Mouse (Mus musculus) midbrain, embryonic 13.5 days (tissue): ENCODE data around the gene Nlrp3. TPM values are rescaled to one million over a fixed set of nuclear protein-coding genes. Genes with fewer than 3 reads are reported as not detected.

ENCODE experiments used
- ATAC-seq: fragments of 200-750 bp; cut with Nextera tagmentation; 2 replicates; pipeline ENCODE4 v1.8.0; 2017; ENCODE audit warnings: mild to moderate bottlenecking, moderate TSS enrichment, moderate library complexity
- H3K27ac ChIP-seq: fragments of 300-500 bp; sonication (generic); 2 replicates; pipeline ENCODE4 v1.5.1; 2015; ENCODE audit warnings: inconsistent platforms, mild to moderate bottlenecking, moderate library complexity
- H3K27me3 ChIP-seq: fragments of 300-500 bp; sonication (generic); 2 replicates; pipeline ENCODE4 v1.6.1; 2015; ENCODE audit warnings: mild to moderate bottlenecking, inconsistent platforms
- H3K36me3 ChIP-seq: fragments of 300-500 bp; sonication (generic); 2 replicates; pipeline ENCODE4 v1.6.1; 2015; ENCODE audit warnings: mild to moderate bottlenecking, inconsistent platforms
- H3K4me1 ChIP-seq: fragments of 300-500 bp; sonication (generic); replicated peaks from 2 replicates; pipeline ENCODE4 v1.6.1; 2015; ENCODE audit warnings: inconsistent platforms
- H3K4me2 ChIP-seq: fragments of 300-500 bp; sonication (generic); replicated peaks from 2 replicates; pipeline ENCODE4 v1.6.1; 2015; ENCODE audit warnings: moderate library complexity, mild to moderate bottlenecking, inconsistent platforms
- H3K4me3 ChIP-seq: fragments of 300-500 bp; sonication (generic); replicated peaks from 2 replicates; pipeline ENCODE4 v1.5.1; 2015; ENCODE audit warnings: mild to moderate bottlenecking, inconsistent platforms
- H3K9ac ChIP-seq: fragments of 300-500 bp; sonication (generic); replicated peaks from 2 replicates; pipeline ENCODE4 v1.6.1; 2015; ENCODE audit warnings: mild to moderate bottlenecking, inconsistent platforms
- H3K9me3 ChIP-seq: fragments of 300-500 bp; sonication (generic); 2 replicates; pipeline ENCODE4 v1.6.1; 2016; ENCODE audit warnings: mild to moderate bottlenecking, inconsistent platforms
- WGBS: fragments of 180-500 bp; shearing (Covaris S2); methylation state at CpG from one replicate; pipeline ENCODE4 v1.1.7; 2015; 5-methylcytosine and 5-hydroxymethylcytosine counted together
- polyA plus RNA-seq: library from polyadenylated mRNA; unstranded; fragments of >200 nt; fragmentation: Nextera tagmentation; extraction: Ambion mirVana; gene quantifications from 2 replicates; pipeline ENCODE4 v1.2.1, GENCODE M21; 2015

Nlrp3 gene
- 0.04 and 0.21 TPM in 2 replicates for polyA plus RNA-seq

- ATAC-seq = no peak
- no peak within 1 kb of the TSS for H3K4me3 ChIP-seq
- WGBS = 48% methylated on average over 3 of the region's 3 CpGs
- H3K9me3 ChIP-seq = no peaks in the 10 kb centered on the region
- H3K9ac ChIP-seq = no peak within 1 kb of the TSS
- no peak within 1 kb of the TSS for H3K4me2 ChIP-seq
- no peaks in the 10 kb centered on the region for H3K36me3 ChIP-seq
- no peaks in the 10 kb centered on the region for H3K27me3 ChIP-seq
- H3K4me1 ChIP-seq = no peaks in the 10 kb centered on the region
- H3K27ac ChIP-seq = no peak within 1 kb of the TSS
Measured at GRCm38 (mm10) chr11:59541324-59541723, at the start of gene Nlrp3. Gene Nlrp3, plus strand, starts transcription at chr11:59541568.

GRCm38 (mm10) chr11:59496672-59497310, 44.6 kb upstream of the Nlrp3 start:
- Histone ChIP-seq H3K9ac (no peak overlapping the region), H3K4me1 (no peaks in the 10 kb centered on the region), H3K4me3 (no peak overlapping the region), H3K27ac (no peak overlapping the region), H3K27me3 (no peaks in the 10 kb centered on the region), H3K4me2 (no peak overlapping the region), H3K9me3 (no peaks in the 10 kb centered on the region), H3K36me3 (peaks cover 98% of the 10 kb centered on the region)
- 95% methylated on average over 6 of the region's 6 CpGs for WGBS
- no peak for ATAC-seq

GRCm38 (mm10) chr11:59497747-59498146, 43.6 kb upstream of the Nlrp3 start:
- peaks cover 98% of the 10 kb centered on the region for H3K36me3 ChIP-seq
- WGBS = 93% methylated on average over 7 of the region's 7 CpGs

GRCm38 (mm10) chr11:59501978-59502700, 39.2 kb upstream of the Nlrp3 start:
- Histone ChIP-seq H3K36me3 (peaks cover 69% of the 10 kb centered on the region), H3K4me1 (peaks cover 13% of the 10 kb centered on the region), H3K9me3 (no peaks in the 10 kb centered on the region), H3K27me3 (no peaks in the 10 kb centered on the region), H3K27ac (no peak overlapping the region), H3K4me3 (no peak overlapping the region), H3K9ac (no peak overlapping the region), H3K4me2 (no peak overlapping the region)
- WGBS = 95% methylated on average over 5 of the region's 5 CpGs
- ATAC-seq = no peak

More at GRCm38 (mm10) chr11:59497747-59498146, 43.6 kb upstream of the Nlrp3 start:
- Histone ChIP-seq H3K4me2 (no peak overlapping the region), H3K4me3 (no peak overlapping the region), H3K27ac (no peak overlapping the region), H3K27me3 (no peaks in the 10 kb centered on the region), H3K9ac (no peak overlapping the region), H3K9me3 (no peaks in the 10 kb centered on the region), H3K4me1 (no peaks in the 10 kb centered on the region)
- ATAC-seq = no peak

GRCm38 (mm10) chr11:59505351-59505838, 36.0 kb upstream of the Nlrp3 start:
- peak; percentile 69 for ATAC-seq
- Histone ChIP-seq H3K4me2 (peak overlapping the region; percentile 87), H3K27me3 (no peaks in the 10 kb centered on the region), H3K27ac (peak overlapping the region; percentile 92), H3K4me1 (peaks cover 24% of the 10 kb centered on the region), H3K4me3 (peak overlapping the region; percentile 84), H3K9me3 (no peaks in the 10 kb centered on the region), H3K36me3 (peaks cover 36% of the 10 kb centered on the region), H3K9ac (peak overlapping the region; percentile 95)
- WGBS = under 1% methylated on average over 21 of the region's 21 CpGs

GRCm38 (mm10) chr11:59505839-59506712, 35.3 kb upstream of the Nlrp3 start:
- H3K9ac ChIP-seq = peak overlapping the region; percentile 95

GRCm38 (mm10) chr11:59506713-59507074, 34.7 kb upstream of the Nlrp3 start:
- Histone ChIP-seq H3K9me3 (no peaks in the 10 kb centered on the region), H3K27me3 (no peaks in the 10 kb centered on the region), H3K36me3 (peaks cover 35% of the 10 kb centered on the region), H3K4me2 (peak overlapping the region; percentile 87), H3K27ac (peak overlapping the region; percentile 92), H3K4me1 (peaks cover 24% of the 10 kb centered on the region), H3K4me3 (peak overlapping the region; percentile 84), H3K9ac (peak overlapping the region; percentile 95)
- 0% methylated on average over 14 of the region's 14 CpGs for WGBS
- ATAC-seq = peak; percentile 25; the same call in 1 of the 2 replicates

More at GRCm38 (mm10) chr11:59505839-59506712, 35.3 kb upstream of the Nlrp3 start:
- H3K9me3 ChIP-seq = no peaks in the 10 kb centered on the region
- H3K4me3 ChIP-seq = peak overlapping the region; percentile 84
- H3K4me2 ChIP-seq = peak overlapping the region; percentile 87
- H3K36me3 ChIP-seq = peaks cover 36% of the 10 kb centered on the region
- H3K27ac ChIP-seq = peak overlapping the region; percentile 92
- peak; percentile 92 for ATAC-seq
- H3K27me3 ChIP-seq = no peaks in the 10 kb centered on the region
- WGBS = under 1% methylated on average over 65 of the region's 71 CpGs
- peaks cover 24% of the 10 kb centered on the region for H3K4me1 ChIP-seq

- H3K4me3 ChIP-seq = no peak overlapping the region
- no peak overlapping the region for H3K9ac ChIP-seq
- H3K27ac ChIP-seq = no peak overlapping the region
- ATAC-seq = no peak
- peaks cover 12% of the 10 kb centered on the region for H3K36me3 ChIP-seq
- H3K4me2 ChIP-seq = no peak overlapping the region
- 59% methylated on average over 1 of the region's 1 CpGs for WGBS
- H3K27me3 ChIP-seq = no peaks in the 10 kb centered on the region
- H3K9me3 ChIP-seq = no peaks in the 10 kb centered on the region
- peaks cover 16% of the 10 kb centered on the region for H3K4me1 ChIP-seq
Measured at GRCm38 (mm10) chr11:59511558-59511957, 29.8 kb upstream of the Nlrp3 start.

GRCm38 (mm10) chr11:59512733-59513132, 28.6 kb upstream of the Nlrp3 start:
- Histone ChIP-seq H3K4me2 (no peak overlapping the region), H3K27me3 (no peaks in the 10 kb centered on the region), H3K36me3 (peaks cover 12% of the 10 kb centered on the region), H3K9ac (no peak overlapping the region), H3K4me1 (peaks cover 4% of the 10 kb centered on the region), H3K27ac (no peak overlapping the region), H3K9me3 (no peaks in the 10 kb centered on the region), H3K4me3 (no peak overlapping the region)
- 89% methylated on average over 10 of the region's 10 CpGs for WGBS
- ATAC-seq = no peak

GRCm38 (mm10) chr11:59513556-59513955, 27.8 kb upstream of the Nlrp3 start:
- ATAC-seq = no peak
- no peak overlapping the region for H3K4me3 ChIP-seq
- no peaks in the 10 kb centered on the region for H3K27me3 ChIP-seq
- H3K4me2 ChIP-seq = no peak overlapping the region
- 86% methylated on average over 3 of the region's 3 CpGs for WGBS
- H3K4me1 ChIP-seq = no peaks in the 10 kb centered on the region
- no peak overlapping the region for H3K9ac ChIP-seq
- H3K27ac ChIP-seq = no peak overlapping the region
- H3K36me3 ChIP-seq = peaks cover 12% of the 10 kb centered on the region
- no peaks in the 10 kb centered on the region for H3K9me3 ChIP-seq

- Histone ChIP-seq H3K9ac (no peak overlapping the region), H3K4me2 (no peak overlapping the region), H3K9me3 (no peaks in the 10 kb centered on the region), H3K4me3 (no peak overlapping the region), H3K27me3 (no peaks in the 10 kb centered on the region), H3K4me1 (no peaks in the 10 kb centered on the region), H3K27ac (no peak overlapping the region), H3K36me3 (peaks cover 12% of the 10 kb centered on the region)
- WGBS = 77% methylated on average over 6 of the region's 6 CpGs
- no peak for ATAC-seq
Measured at GRCm38 (mm10) chr11:59514381-59514780, 27.0 kb upstream of the Nlrp3 start.
